Mouse (Mus musculus) forebrain, embryonic 11.5 days (tissue): Measurements from ENCODE around the gene Plbd2. TPM values are rescaled to one million over a fixed set of nuclear protein-coding genes. Genes with fewer than 3 reads are reported as not detected.

ENCODE experiments used
- ATAC-seq: fragments of 200-750 bp; cut with Nextera tagmentation; replicated peaks from 2 replicates; pipeline ENCODE4 v1.8.0; 2017; ENCODE audit warnings: moderate TSS enrichment; ENCODE audit not compliant: low FRiP score
- DNase-seq: peaks from one replicate; pipeline ENCODE4 v3.0.0-alpha.2; 2017; ENCODE audit warnings: low spot score
- H3K27ac ChIP-seq: fragments of 300-500 bp; sonication (generic); 2 replicates; pipeline ENCODE4 v1.5.1; 2014; ENCODE audit warnings: low read depth, low read length
- H3K27me3 ChIP-seq: fragments of 300-500 bp; sonication (generic); 2 replicates; pipeline ENCODE4 v1.6.1; 2014; ENCODE audit warnings: mild to moderate bottlenecking, low read length, mixed read lengths; ENCODE audit not compliant: control insufficient read depth, insufficient read depth
- H3K36me3 ChIP-seq: fragments of 300-500 bp; sonication (generic); 2 replicates; pipeline ENCODE4 v1.6.1; 2014; ENCODE audit warnings: mild to moderate bottlenecking, low read length, moderate library complexity, mixed read lengths; ENCODE audit not compliant: control insufficient read depth, insufficient read depth
- H3K4me1 ChIP-seq: fragments of 300-500 bp; sonication (generic); replicated peaks from 2 replicates; pipeline ENCODE4 v1.6.1; 2014; ENCODE audit warnings: low read length, mixed read lengths; ENCODE audit not compliant: control insufficient read depth, insufficient read depth
- H3K4me2 ChIP-seq: fragments of 300-500 bp; sonication (generic); 2 replicates; pipeline ENCODE4 v1.6.1; 2014; ENCODE audit warnings: low read depth, mild to moderate bottlenecking, low read length, moderate library complexity, mixed read lengths; ENCODE audit not compliant: severe bottlenecking
- H3K4me3 ChIP-seq: fragments of 300-500 bp; sonication (generic); 2 replicates; pipeline ENCODE4 v1.5.1; 2014; ENCODE audit warnings: low read depth, low read length
- H3K9ac ChIP-seq: fragments of 300-500 bp; sonication (generic); 2 replicates; pipeline ENCODE4 v1.6.1; 2014; ENCODE audit warnings: low read length
- H3K9me3 ChIP-seq: fragments of 300-500 bp; sonication (generic); 2 replicates; pipeline ENCODE4 v1.6.1; 2016; ENCODE audit warnings: low read length, mixed read lengths; ENCODE audit not compliant: control insufficient read depth
- WGBS: fragments of 180-500 bp; shearing (Covaris S2); extraction: QIAGEN DNeasy Blood & Tissue Kit; methylation state at CpG from one replicate; pipeline ENCODE4 v1.1.7; 2014; 5-methylcytosine and 5-hydroxymethylcytosine counted together
- polyA plus RNA-seq: library from polyadenylated mRNA; unstranded; fragments of >200 nt; fragmentation: Nextera tagmentation; extraction: Ambion mirVana; gene quantifications from 2 replicates; pipeline ENCODE4 v1.2.1, GENCODE M21; 2014

Gene Plbd2
- polyA plus RNA-seq, 1 experiment from 2014 or later: 29.8 TPM

DNA sequence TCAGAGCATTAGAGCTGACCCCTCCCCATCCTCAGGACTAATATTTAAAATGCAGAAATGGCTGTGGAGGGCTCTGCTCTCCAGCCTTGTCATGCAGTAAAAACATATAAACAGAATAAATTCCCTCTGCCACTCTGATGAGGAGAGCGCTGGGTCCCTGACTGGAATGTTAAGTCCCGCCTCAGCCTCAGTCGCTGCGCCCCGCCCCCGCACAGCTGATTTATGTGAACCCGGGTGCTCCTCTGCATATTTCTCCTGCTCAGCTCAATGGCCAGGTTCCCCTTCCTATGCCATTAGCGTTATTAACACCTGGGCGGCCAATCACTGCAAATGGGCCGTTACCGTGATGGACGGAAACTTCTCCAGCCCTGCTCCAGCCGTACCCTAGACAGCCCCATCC lies 56.1 kb downstream of the Plbd2 start:
- Histone ChIP-seq H3K9me3 (no peaks in the 10 kb centered on the region), H3K27ac (no peak overlapping the region), H3K4me2 (no peak overlapping the region), H3K27me3 (no peaks in the 10 kb centered on the region; the same call in 1 of the 2 replicates), H3K4me1 (no peaks in the 10 kb centered on the region), H3K36me3 (no peaks in the 10 kb centered on the region), H3K4me3 (no peak overlapping the region), H3K9ac (no peak overlapping the region)
- no peak for DNase-seq
- no peak for ATAC-seq
- WGBS: 59% methylated on average over 13 of the region's 13 CpGs

DNA sequence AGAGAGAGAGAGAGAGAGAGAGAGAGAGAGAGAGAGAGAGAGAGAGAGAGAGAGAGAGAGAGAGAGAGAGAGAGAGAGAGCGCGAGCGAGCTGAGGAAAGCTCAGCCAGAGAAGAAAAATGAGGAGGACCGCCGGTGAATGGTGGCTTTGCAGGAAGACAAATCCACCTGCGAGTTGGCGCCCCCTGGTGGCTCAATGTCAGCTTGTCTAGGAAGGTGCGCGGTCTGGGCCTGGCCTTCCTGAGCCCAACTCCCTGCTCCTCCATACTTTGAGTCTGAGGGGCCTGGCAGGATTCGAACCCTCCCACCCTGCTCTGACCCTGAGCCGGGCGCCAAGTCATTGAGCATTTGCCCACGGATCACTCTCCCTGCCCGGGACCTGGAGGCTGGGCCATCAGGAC lies 62.7 kb downstream of the Plbd2 start:
- peaks cover 25% of the 10 kb centered on the region for H3K4me1 ChIP-seq
- no peaks in the 10 kb centered on the region for H3K36me3 ChIP-seq
- H3K27me3 ChIP-seq: peaks cover 36% of the 10 kb centered on the region
- H3K4me2 ChIP-seq: peak overlapping the region; percentile 36; the same call in 1 of the 2 replicates
- no peak overlapping the region for H3K27ac ChIP-seq
- H3K9me3 ChIP-seq: no peaks in the 10 kb centered on the region
- ATAC-seq (peak; percentile 23; the same call in 1 of the 2 replicates), DNase-seq (peak; percentile 99)
- no peak overlapping the region; the same call in 1 of the 2 replicates for H3K4me3 ChIP-seq
- 14% methylated on average over 14 of the region's 14 CpGs for WGBS
- H3K9ac ChIP-seq: no peak overlapping the region

DNA sequence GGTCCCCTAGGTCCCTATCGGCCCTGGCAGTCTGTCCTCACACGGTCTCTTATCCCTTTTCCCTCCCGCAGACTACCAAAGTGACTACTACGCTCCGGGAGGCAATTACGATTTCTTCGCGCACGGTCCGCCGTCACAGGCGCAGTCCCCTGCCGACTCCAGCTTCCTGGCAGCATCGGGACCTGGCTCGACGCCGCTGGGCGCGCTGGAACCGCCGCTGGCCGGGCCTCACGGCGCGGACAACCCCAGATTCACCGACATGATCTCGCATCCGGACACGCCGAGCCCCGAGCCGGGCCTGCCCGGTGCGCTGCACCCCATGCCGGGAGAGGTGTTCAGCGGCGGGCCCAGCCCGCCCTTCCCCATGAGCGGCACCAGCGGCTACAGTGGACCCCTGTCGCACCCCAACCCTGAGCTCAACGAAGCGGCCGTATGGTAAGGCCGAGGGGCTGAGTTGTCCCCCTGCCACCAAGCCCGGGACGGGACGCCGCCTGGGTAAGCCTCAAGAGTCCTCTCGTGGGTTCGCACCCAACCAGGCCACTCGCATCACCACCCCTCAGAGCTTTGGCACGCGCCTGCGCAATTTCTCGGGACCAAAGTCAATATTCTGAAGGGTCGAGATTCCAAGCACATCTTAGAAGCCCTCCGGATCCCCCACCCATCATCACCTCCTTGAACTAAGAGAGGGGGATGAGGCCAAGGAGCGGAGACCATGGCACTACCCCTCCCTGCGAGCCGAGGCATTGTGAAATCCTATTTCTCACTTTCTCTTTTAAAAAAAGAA lies 63.3 kb downstream of the Plbd2 start:
- Histone ChIP-seq H3K36me3 (no peaks in the 10 kb centered on the region), H3K9me3 (no peaks in the 10 kb centered on the region), H3K4me1 (peaks cover 27% of the 10 kb centered on the region), H3K9ac (peak overlapping the region; percentile 45), H3K27me3 (peaks cover 42% of the 10 kb centered on the region), H3K27ac (peak overlapping the region; percentile 50), H3K4me2 (peak overlapping the region; percentile 36), H3K4me3 (peak overlapping the region; percentile 5; the same call in 1 of the 2 replicates)
- ATAC-seq (no peak), DNase-seq (peak; percentile 74)
- WGBS: 15% methylated on average over 58 of the region's 61 CpGs

DNA sequence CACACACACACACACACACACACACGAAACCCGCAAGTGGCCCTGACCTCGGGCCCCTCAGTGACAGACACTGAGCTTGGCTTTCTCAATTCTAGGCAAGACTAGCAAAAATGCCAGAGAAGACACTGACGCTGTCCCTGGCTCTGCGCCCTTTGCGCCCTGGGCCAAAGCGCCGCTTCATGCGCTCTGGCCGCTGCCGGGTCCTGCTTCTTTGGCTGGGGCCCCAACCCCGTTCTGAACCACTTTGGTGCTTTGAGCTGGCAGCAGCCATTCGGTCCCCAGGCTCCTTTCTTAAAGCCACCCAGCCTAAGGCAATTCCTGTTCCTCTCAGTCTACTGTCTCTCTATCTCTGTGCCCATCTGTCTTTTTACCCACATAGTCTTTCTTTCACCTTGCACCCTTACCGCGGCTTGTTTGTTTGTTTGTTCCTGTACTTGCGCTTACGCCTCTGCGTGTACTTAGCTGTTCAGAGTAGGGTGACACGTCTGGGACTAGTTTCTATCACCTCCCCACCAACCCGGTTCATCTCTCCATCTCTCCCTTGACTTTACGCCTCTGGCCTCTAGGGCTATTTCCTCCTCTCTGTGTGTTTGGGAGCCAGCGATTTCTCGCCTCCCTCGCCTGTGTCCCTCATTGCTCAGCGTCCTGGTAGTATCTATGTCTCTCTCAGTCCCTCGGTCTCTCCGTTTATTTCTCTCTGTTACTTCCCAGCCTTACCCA lies 64.3 kb downstream of the Plbd2 start:
- peaks cover 51% of the 10 kb centered on the region for H3K27me3 ChIP-seq
- H3K9ac ChIP-seq: peak overlapping the region; percentile 45

DNA sequence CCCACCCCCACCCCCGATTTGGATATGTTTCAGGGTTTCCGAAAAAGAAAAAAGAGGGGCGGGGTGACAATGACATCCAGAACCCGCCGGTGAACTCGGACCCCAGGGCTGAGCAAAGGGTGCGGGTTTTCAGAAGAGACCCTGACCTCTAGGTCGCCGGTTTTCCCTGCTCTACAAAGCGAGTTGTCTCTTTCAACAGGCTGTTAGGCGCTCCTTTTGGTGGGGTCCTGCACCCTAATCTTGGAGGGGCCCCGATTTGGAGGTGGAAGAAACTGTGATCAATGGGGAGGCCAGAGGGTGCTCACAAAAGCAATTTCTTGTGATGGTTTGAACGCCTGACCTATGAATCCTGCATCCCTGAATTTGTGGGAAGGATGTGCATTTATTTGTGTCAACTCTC lies 65.0 kb downstream of the Plbd2 start:
- Histone ChIP-seq H3K4me1 (peaks cover 28% of the 10 kb centered on the region), H3K36me3 (no peaks in the 10 kb centered on the region), H3K4me3 (peak overlapping the region; percentile 26), H3K27ac (peak overlapping the region; percentile 84), H3K4me2 (peak overlapping the region; percentile 77), H3K9ac (peak overlapping the region; percentile 63), H3K27me3 (peaks cover 58% of the 10 kb centered on the region), H3K9me3 (no peaks in the 10 kb centered on the region)
- WGBS: 1% methylated on average over 13 of the region's 13 CpGs
- DNase-seq: peak; percentile 56
- ATAC-seq: no peak

More for the DNA sequence above, 64.3 kb downstream of the Plbd2 start:
- no peaks in the 10 kb centered on the region for H3K9me3 ChIP-seq
- DNase-seq (peak; percentile 66), ATAC-seq (no peak)
- H3K27ac ChIP-seq: peak overlapping the region; percentile 50
- H3K36me3 ChIP-seq: no peaks in the 10 kb centered on the region
- peak overlapping the region; percentile 77; the same call in 1 of the 2 replicates for H3K4me2 ChIP-seq
- WGBS: 16% methylated on average over 27 of the region's 27 CpGs
- peak overlapping the region; percentile 5; the same call in 1 of the 2 replicates for H3K4me3 ChIP-seq
- H3K4me1 ChIP-seq: peaks cover 27% of the 10 kb centered on the region

DNA sequence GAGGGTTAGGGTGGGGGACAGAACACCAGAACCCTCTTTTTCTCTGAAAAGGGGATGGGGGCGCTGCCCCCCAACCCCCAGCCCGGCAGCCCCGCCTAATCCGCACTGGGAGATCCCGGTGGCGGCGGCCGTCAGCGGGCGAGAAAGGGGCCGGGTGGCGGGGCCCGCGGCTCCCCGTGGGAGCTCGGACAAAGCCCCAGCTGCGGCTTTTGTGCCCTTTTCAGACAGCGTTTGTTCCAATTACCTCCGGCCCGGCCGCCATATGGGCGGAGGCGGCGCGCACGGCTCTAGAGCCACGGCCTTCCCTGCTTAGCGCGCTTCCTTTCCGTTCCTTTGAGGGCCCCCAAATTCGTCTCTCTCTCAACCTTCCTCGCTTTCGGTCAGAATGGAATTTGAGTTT lies 65.4 kb downstream of the Plbd2 start:
- Histone ChIP-seq H3K4me3 (peak overlapping the region; percentile 26), H3K9me3 (no peaks in the 10 kb centered on the region), H3K4me2 (peak overlapping the region; percentile 77), H3K27ac (peak overlapping the region; percentile 84), H3K36me3 (no peaks in the 10 kb centered on the region), H3K4me1 (peaks cover 29% of the 10 kb centered on the region), H3K27me3 (peaks cover 61% of the 10 kb centered on the region), H3K9ac (peak overlapping the region; percentile 63)
- ATAC-seq: peak; percentile 50; the same call in 1 of the 2 replicates
- peak; percentile 83 for DNase-seq
- WGBS: 0% methylated on average over 31 of the region's 33 CpGs

DNA sequence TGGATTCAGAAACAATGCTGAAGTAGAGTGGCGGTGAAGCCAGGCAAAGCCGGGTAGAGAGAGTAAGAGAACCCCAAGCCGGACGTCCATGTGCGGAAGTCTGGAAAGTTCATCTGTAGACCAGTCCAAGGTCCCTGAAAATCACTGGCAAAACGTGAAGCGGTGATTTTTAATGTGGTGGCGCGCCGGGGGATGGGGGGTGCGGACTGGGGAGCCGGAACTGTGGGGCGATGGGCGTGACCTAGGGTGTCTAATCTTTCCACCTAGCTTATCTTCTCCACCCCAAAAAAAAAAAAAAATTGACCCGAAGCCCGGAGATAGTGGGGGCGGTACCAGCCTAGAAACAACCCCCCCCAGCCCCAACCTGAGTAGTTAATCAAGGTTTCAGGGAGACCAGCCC lies 65.9 kb downstream of the Plbd2 start:
- WGBS: 1% methylated on average over 17 of the region's 17 CpGs
- 0 out of 2 replicates have a peak, but pooled peaks have one; percentile 3 for ATAC-seq
- no peaks in the 10 kb centered on the region for H3K36me3 ChIP-seq
- DNase-seq: peak; percentile 65
- peak overlapping the region; percentile 26 for H3K4me3 ChIP-seq
- H3K27me3 ChIP-seq: peaks cover 61% of the 10 kb centered on the region
- H3K4me2 ChIP-seq: peak overlapping the region; percentile 77
- H3K9me3 ChIP-seq: no peaks in the 10 kb centered on the region
- H3K4me1 ChIP-seq: peaks cover 29% of the 10 kb centered on the region
- H3K27ac ChIP-seq: peak overlapping the region; percentile 84
- H3K9ac ChIP-seq: peak overlapping the region; percentile 63

DNA sequence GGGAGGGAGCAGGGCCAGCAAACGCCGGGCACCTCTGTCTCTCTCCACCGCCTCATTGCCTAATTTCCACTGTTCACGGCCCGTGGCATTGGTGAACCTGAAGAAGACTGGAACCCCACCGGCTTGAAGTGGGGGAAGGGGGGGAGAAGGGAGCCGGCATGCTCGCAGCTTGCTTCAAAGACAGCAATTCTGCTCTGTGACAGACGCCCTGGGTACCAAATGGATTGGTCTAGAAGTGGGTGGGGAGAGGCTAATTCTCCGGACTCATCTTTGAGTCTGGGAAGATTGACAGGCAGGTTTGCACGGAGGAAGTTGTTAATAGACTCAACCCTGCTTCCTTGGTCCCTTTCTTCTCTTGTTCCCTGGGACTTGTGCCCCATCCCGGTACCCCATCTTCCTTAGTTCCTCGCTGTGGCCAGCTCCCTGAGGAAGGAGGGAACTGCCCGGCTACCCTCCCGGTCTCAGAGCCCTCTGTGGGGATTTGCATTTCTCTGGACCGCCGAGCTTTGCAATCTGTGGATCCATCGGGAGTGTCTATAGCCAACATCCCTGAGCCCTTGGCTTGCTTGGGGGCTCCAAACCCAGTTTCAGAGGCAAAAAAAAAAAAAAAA lies 66.4 kb downstream of the Plbd2 start:
- H3K9ac ChIP-seq: peak overlapping the region; percentile 63; the same call in 1 of the 2 replicates

More for the DNA sequence above, 66.4 kb downstream of the Plbd2 start:
- under 1% methylated on average over 18 of the region's 18 CpGs for WGBS
- peak overlapping the region; percentile 26 for H3K4me3 ChIP-seq
- H3K4me2 ChIP-seq: peak overlapping the region; percentile 77
- peaks cover 29% of the 10 kb centered on the region for H3K4me1 ChIP-seq
- no peak for ATAC-seq
- peak; percentile 72 for DNase-seq
- H3K36me3 ChIP-seq: no peaks in the 10 kb centered on the region
- no peaks in the 10 kb centered on the region for H3K9me3 ChIP-seq
- peaks cover 66% of the 10 kb centered on the region for H3K27me3 ChIP-seq
- H3K27ac ChIP-seq: peak overlapping the region; percentile 84
